Mouse (Mus musculus) layer of hippocampus, postnatal 36 days (tissue): ENCODE measurements at regions not wholly inside any gene's neighbourhood (a gene's known extent, or its start where the extent isn't known, plus 50 kb on each side); places are given as distances from the start of the nearest gene placed in this dataset.
A peak's percentile ranks its signal among the peaks of the same experiment; 100 is the strongest.
"Not testable (repeated sequence)": the region's sequence is repeated elsewhere in the genome, so short reads cannot be mapped to it uniquely, and the experiment has no call there.

ENCODE experiments used
- DNase-seq, 2 experiments: peaks; one replicate each; pipeline ENCODE4 v3.0.0; 2022

GRCm38 (mm10) chr2:8877855-8878254 lies 1003.2 kb upstream of the 4930412O13Rik start:
- no peak for DNase-seq

DNA sequence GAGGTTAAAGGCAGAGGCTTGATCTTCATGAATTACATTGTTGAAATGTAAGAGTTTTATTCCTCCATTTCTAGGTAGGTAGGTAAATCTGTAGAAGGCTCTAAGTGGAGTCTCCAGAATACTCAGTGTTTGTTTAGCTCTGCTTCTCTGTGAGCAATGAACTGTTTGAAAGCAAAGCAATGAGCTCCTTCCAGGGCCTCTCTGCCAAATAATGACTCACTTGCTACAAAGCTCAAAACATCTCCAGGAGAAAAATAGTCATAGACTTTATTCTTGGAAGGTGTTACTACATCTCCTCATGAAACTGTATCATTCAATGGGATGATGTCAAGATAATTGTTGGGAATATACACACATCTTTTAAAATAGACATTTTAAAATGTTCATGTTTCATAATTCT lies 968.6 kb upstream of the 4930412O13Rik start:
- DNase-seq: no peak

DNA sequence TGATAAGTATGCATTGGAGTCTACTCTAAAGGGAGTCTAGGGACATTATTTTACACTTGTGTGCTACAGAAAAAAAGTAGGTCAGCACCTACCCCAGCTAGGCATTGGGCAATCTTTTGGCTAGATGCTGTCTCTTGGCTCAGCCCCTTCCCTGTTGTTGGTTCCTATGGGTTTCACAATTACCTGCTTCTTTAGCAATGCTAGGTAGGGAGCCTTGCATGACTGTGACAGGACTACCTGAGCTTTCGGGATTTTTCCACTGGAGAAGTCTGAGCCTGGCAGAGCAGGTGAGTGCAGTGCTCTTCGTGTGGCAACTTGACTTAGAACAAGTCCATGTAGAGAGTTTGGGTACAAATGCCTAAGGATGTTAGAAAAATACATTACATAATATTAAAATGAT lies 956.2 kb upstream of the 4930412O13Rik start:
- DNase-seq: no peak

- DNase-seq: no peak
Measured at GRCm38 (mm10) chr2:8941574-8941973, 939.5 kb upstream of the 4930412O13Rik start.

DNA sequence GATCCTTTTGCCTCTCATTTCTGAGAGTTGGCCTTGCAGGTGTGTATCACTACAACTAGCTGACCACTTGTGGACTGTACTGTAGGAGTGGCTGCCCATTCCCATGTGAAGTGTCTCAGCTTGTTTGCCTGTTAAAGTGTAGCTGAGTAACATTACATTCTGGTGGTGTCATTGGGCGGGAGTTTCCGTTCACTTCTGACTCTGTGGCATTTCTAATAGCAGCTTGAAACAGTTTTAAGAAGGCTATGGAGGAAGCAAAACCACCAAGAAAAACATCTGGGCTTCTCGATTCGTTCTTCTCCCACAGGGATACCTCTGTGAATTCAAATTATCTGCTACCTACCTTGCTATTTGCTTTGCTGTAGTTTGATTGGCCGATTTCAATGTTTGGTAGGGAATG lies 922.1 kb upstream of the 4930412O13Rik start:
- no peak for DNase-seq

GRCm38 (mm10) chr2:8964952-8965668 lies 915.9 kb upstream of the 4930412O13Rik start:
- DNase-seq: no peak

- no peak for DNase-seq
Measured at GRCm38 (mm10) chr2:8975635-8976034, 905.4 kb upstream of the 4930412O13Rik start.

GRCm38 (mm10) chr2:9012326-9012725 lies 868.7 kb upstream of the 4930412O13Rik start:
- peak in 1 of 2 experiments; percentile 2 for DNase-seq

DNA sequence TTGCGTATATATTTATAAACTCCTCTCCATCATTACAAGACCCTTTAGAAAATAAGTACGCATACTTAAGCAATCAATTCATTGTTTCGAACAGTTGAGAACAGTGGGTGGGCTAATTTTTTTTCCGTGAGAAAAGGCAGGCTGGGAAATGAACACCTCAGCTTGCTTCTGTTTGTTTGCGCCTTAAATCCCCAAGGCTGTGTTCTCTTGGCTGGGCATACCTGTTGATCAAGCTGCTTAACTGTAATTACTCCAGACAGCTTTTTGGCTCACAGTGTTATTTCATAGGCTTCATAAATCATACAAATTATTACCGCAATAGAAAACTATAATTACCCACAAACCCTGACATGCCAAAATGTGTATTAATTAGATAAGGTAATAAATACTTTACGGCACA lies 848.0 kb upstream of the 4930412O13Rik start:
- DNase-seq: no peak

DNA sequence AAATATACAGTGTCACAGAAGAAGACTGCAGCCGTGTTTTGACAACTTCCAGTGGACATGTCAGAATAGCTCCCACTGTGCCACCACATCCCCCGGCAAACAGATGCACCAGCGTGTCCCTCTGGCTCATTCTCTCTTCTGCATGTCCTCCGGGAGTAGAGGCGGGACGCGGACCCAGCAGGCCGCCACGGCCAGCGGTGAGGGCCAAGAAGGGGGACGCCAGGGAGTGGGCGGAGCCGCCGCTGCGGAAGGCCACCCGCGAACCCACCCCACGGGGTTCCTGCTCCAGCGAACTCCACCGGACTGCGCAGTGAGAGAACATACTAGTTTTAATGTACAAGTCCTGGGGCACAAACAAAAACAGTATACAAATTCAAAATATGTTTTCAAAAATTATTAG lies 838.7 kb upstream of the 4930412O13Rik start:
- not testable (repeated sequence) for DNase-seq

DNA sequence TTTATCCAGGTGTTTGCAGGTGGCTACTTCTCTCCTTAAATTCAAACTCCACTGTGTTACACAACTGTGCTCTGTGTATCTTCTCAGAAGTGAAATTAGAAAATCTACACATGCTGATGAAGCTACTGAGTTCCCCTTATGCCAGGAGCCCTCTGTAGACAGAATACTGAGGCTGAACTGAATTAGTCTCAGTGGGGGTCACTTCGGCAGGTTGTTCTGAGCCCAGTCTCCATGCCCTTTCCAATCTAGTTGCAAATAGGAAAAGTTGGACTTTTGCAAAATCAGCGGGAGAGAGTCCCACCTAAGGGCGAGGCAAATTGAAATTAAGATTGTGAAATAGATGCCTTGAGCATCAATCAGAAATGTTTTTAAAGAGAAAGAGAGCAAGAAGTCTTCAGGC lies 833.1 kb upstream of the 4930412O13Rik start:
- DNase-seq: no peak

- no peak for DNase-seq
Measured at GRCm38 (mm10) chr2:9073851-9074250, 807.2 kb upstream of the 4930412O13Rik start.

GRCm38 (mm10) chr2:9078158-9078557 lies 802.9 kb upstream of the 4930412O13Rik start:
- DNase-seq: no peak

- DNase-seq: no peak
Measured at GRCm38 (mm10) chr2:9081746-9082145, 799.3 kb upstream of the 4930412O13Rik start.

- DNase-seq: no peak
Measured at GRCm38 (mm10) chr2:9095317-9095716, 785.7 kb upstream of the 4930412O13Rik start.

- DNase-seq: no peak
Measured at GRCm38 (mm10) chr2:9116697-9117096, 764.4 kb upstream of the 4930412O13Rik start.

- no peak for DNase-seq
Measured at GRCm38 (mm10) chr2:9117523-9117922, 763.5 kb upstream of the 4930412O13Rik start.

GRCm38 (mm10) chr2:9136963-9137362 lies 744.1 kb upstream of the 4930412O13Rik start:
- no peak for DNase-seq

DNA sequence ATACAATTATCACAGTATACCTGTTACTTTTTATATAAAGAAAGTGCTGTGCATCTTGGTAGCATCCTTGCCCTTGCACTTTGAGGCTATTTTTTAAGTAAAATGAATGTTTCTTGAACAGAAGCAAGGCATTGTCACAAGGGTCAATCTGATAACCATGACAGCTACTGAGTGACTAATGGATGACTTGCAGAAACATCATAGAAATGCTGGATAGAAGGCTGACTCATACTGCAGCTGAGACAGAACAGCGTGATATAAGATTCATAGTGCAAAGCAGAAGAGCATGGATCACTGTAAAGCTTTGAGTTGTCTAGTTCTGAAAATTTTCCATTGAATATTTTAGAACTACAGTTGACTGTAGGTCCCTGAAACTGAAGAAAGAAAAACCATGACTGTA lies 739.6 kb upstream of the 4930412O13Rik start:
- no peak for DNase-seq

DNA sequence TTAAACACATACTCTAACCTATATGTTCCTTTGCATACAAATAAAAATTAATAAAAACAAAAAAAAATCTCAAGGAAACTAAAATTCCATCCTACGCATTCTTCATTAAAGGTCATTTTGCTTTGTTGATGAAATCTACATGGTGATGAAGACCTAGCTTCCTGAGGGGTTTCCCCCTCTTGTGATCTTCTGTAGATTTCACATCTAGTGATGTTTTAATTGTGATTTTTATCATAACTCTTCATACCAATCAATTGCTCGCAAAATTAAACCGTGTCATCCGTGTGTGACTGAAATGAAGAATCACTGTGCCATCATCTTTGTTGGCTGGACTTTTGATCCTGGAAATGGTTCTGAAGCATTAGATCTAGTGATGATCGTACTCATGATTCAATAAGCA lies 725.4 kb upstream of the 4930412O13Rik start:
- DNase-seq: no peak

- DNase-seq: no peak
Measured at GRCm38 (mm10) chr2:9160181-9160580, 720.9 kb upstream of the 4930412O13Rik start.

DNA sequence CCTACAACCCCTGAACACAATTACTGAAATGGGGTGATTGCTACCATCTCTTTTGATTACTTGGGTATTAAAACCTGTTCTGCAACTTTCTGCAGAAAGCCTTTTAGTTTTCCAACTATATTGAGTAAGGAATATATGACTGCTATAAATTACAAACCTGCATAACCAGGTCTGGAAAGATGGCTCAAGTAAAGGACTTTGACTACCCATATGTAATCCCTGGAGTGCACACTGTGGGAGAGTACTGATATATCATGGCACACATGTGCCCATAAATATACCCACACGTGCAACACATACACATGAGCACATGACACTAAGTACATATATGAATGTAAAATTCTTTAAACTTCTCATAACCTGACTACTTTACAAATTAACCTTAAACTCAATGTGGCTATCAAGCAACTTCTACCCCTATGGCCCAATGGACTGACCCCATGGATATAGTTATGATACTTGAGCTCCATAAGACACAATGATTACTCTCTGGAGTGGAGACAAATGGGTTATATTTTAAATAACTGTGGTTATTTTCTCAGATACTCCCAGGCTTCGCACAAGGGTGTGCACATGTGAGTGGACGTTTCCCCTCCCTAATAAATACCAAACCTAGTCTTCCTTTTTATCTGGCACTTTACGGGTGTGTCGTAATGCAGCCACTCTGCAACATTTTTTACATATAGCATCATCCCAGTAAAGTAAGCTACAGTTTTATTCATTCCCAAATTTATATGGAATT lies 717.1 kb upstream of the 4930412O13Rik start:
- no peak for DNase-seq

- no peak for DNase-seq
Measured at GRCm38 (mm10) chr2:9182127-9182526, 698.9 kb upstream of the 4930412O13Rik start.

DNA sequence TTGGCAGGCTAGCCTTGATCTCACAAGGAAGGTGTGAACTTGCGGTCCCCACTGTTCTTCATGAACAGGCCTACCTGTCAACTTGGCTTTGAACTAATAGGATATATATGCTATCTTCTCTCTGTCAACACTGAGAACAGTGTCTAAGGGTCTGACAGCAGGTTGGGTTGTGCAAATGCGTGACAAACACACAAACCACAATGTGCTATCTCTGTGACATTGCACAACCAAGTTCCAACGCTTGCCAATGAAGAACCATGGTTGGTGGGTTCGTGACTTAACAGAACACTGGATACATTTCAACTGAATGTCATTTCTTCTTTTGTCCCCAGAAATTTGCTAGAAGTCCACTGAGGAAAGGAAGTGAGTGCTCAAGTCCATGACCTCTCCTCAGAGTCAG lies 696.8 kb upstream of the 4930412O13Rik start:
- no peak for DNase-seq
